Mouse (Mus musculus) large intestine, adult 2 months (tissue): Measurements from ENCODE around the gene Adgrf5. TPM values are rescaled to one million over a fixed set of nuclear protein-coding genes. Genes with fewer than 3 reads are reported as not detected.

Experiments used
- DNase-seq: peaks from one replicate; pipeline ENCODE4 v3.0.0-alpha.2; 2012; ENCODE audit warnings: low read depth, low spot score
- WGBS: fragments of 180-500 bp; shearing (Covaris S2); methylation state at CpG from one replicate; pipeline ENCODE4 v1.1.7; 2018; 5-methylcytosine and 5-hydroxymethylcytosine counted together
- polyA plus RNA-seq: library from polyadenylated mRNA; depleted of rRNA; stranded (reverse); fragments of >200 nt; gene quantifications from 2 replicates; pipeline ENCODE4 v1.2.3, GENCODE M21; 2012

The Adgrf5 gene
- polyA plus RNA-seq, 1 experiment: 3.1 TPM

GRCm38 (mm10) chr17:43372604-43373003 lies 12.4 kb downstream of the Adgrf5 start:
- no peak for DNase-seq
- 55% methylated on average over 4 of the region's 4 CpGs for WGBS

GRCm38 (mm10) chr17:43374020-43374419 lies 13.8 kb downstream of the Adgrf5 start:
- WGBS: 72% methylated on average over 4 of the region's 4 CpGs
- DNase-seq: no peak

GRCm38 (mm10) chr17:43376527-43376926 lies 16.3 kb downstream of the Adgrf5 start:
- no peak for DNase-seq
- WGBS: 46% methylated on average over 5 of the region's 5 CpGs

GRCm38 (mm10) chr17:43378703-43379102 lies 18.5 kb downstream of the Adgrf5 start:
- 74% methylated on average over 5 of the region's 5 CpGs for WGBS
- DNase-seq: no peak

GRCm38 (mm10) chr17:43386331-43386730 lies 26.1 kb downstream of the Adgrf5 start:
- 82% methylated on average over 5 of the region's 5 CpGs for WGBS

GRCm38 (mm10) chr17:43387171-43387570 lies 26.9 kb downstream of the Adgrf5 start:
- DNase-seq: no peak
- WGBS: 56% methylated on average over 3 of the region's 3 CpGs

More at GRCm38 (mm10) chr17:43386331-43386730, 26.1 kb downstream of the Adgrf5 start:
- no peak for DNase-seq

GRCm38 (mm10) chr17:43389256-43389655 lies 29.0 kb downstream of the Adgrf5 start:
- DNase-seq: no peak
- 80% methylated on average over 11 of the region's 11 CpGs for WGBS

GRCm38 (mm10) chr17:43392191-43392590 lies 31.9 kb downstream of the Adgrf5 start:
- no peak for DNase-seq
- 66% methylated on average over 9 of the region's 9 CpGs for WGBS

GRCm38 (mm10) chr17:43393669-43394068 lies 33.4 kb downstream of the Adgrf5 start:
- 90% methylated on average over 8 of the region's 8 CpGs for WGBS

GRCm38 (mm10) chr17:43395400-43396258 lies 35.4 kb downstream of the Adgrf5 start:
- DNase-seq: peak; percentile 4
- 38% methylated on average over 12 of the region's 12 CpGs for WGBS

More at GRCm38 (mm10) chr17:43393669-43394068, 33.4 kb downstream of the Adgrf5 start:
- no peak for DNase-seq

GRCm38 (mm10) chr17:43398612-43399011 lies 38.4 kb downstream of the Adgrf5 start:
- 76% methylated on average over 7 of the region's 7 CpGs for WGBS
- no peak for DNase-seq

- no peak for DNase-seq
- 82% methylated on average over 3 of the region's 3 CpGs for WGBS
These were observed 38.9 kb downstream of the Adgrf5 start for GRCm38 (mm10) chr17:43399151-43399550.

- 81% methylated on average over 10 of the region's 10 CpGs for WGBS
- no peak for DNase-seq
These were observed 40.2 kb downstream of the Adgrf5 start for GRCm38 (mm10) chr17:43400483-43400882.

- DNase-seq: no peak
- WGBS: 35% methylated on average over 6 of the region's 6 CpGs
These were observed 43.6 kb downstream of the Adgrf5 start for GRCm38 (mm10) chr17:43403851-43404250.

- DNase-seq: no peak
- 63% methylated on average over 5 of the region's 5 CpGs for WGBS
These were observed 44.2 kb downstream of the Adgrf5 start for GRCm38 (mm10) chr17:43404408-43404807.

- 60% methylated on average over 3 of the region's 3 CpGs for WGBS
These were observed 46.1 kb downstream of the Adgrf5 start for GRCm38 (mm10) chr17:43406321-43406720.

GRCm38 (mm10) chr17:43407548-43407947 lies 47.3 kb downstream of the Adgrf5 start:
- 44% methylated on average over 7 of the region's 7 CpGs for WGBS
- DNase-seq: no peak

More at GRCm38 (mm10) chr17:43406321-43406720, 46.1 kb downstream of the Adgrf5 start:
- DNase-seq: no peak

GRCm38 (mm10) chr17:43413182-43413581 lies 52.9 kb downstream of the Adgrf5 start:
- DNase-seq: no peak
- WGBS: 76% methylated on average over 7 of the region's 7 CpGs

GRCm38 (mm10) chr17:43419204-43419603 lies 59.0 kb downstream of the Adgrf5 start:
- no peak for DNase-seq
- WGBS: 77% methylated on average over 5 of the region's 5 CpGs

- DNase-seq: no peak
These were observed 60.1 kb downstream of the Adgrf5 start for GRCm38 (mm10) chr17:43420381-43420780.

GRCm38 (mm10) chr17:43423953-43424352 lies 63.7 kb downstream of the Adgrf5 start:
- 63% methylated on average over 5 of the region's 5 CpGs for WGBS
- no peak for DNase-seq

More at GRCm38 (mm10) chr17:43420381-43420780, 60.1 kb downstream of the Adgrf5 start:
- 62% methylated on average over 3 of the region's 3 CpGs for WGBS
